13 mouse cellular contexts compared by ENCODE assay signal in genomic region chr11:79148783-79149182, GRCm38 (mm10). TPM values are rescaled to one million over a fixed set of nuclear protein-coding genes. Genes with fewer than 3 reads are reported as not detected.
A peak's percentile ranks its signal among the peaks of the same experiment; 100 is the strongest.
DNase-seq lines count a peak whose midpoint lies in the region.
"Had no signal": no experiment of that assay in that cellular context is flagged by ENCODE, and none has a peak within 500 bp of the region (broad histone marks: within the 10 kb centered on the region; RNA-seq: fewer than 3 reads in every experiment).

No protein-coding gene starts in this region.

- intact Hi-C loops in left cerebral cortex, postnatal 4 days (cut with DNase I): no loop called here
- intact Hi-C loops in left cerebral cortex, postnatal 36 days (cut with DNase I): loop anchor here (5.0 kb wide), 1 partner anchor 34 kb away; no protein-coding TSS in a partner anchor

- DNase-seq in adrenal gland, postnatal 10 days: peak; percentile 59
- no peak for DNase-seq in adrenal gland, adult 18-20 months (ENCODE audit: low spot score in 2 of 2)
- DNase-seq in cerebellum, postnatal 10 days: peak; percentile 83 to 88
- DNase-seq in cerebellum, adult 11 months: no peak
- peak; percentile 80 for DNase-seq in left cerebral cortex, postnatal 4 days
- DNase-seq in left cerebral cortex, postnatal 36 days (ENCODE audit: low spot score in 2 of 2): no peak
- DNase-seq: adrenal gland, adult 2 months; adrenal gland, postnatal 36 days; B cell, adult 2 months; cerebellum, adult 18-20 months; cerebellum, adult 9-10 months; cerebellum, postnatal 25 days; forebrain, postnatal 0 days had no signal

RNA-seq across cellular contexts. Expression of gene Ksr1, which starts 2.6 kb away (rescaled TPM):
- 10 to 100 TPM; 12.0 to 17.3 TPM for total RNA-seq in adrenal gland, postnatal 10 days (2021)
- 1 to 10 TPM; 6.7 to 7.4 TPM for total RNA-seq in adrenal gland, adult 18-20 months (2021)
- 10 to 100 TPM; 49.9 to 50.6 TPM for total RNA-seq in left cerebral cortex, postnatal 4 days (2021)
- 10 to 100 TPM; 53.4 to 70.5 TPM for total RNA-seq in left cerebral cortex, postnatal 36 days (2021)

Comparison
In these comparisons a context has a peak if more than half of its experiments do, and no peak if none do; other contexts are left out.
1. DNase-seq: peak in adrenal gland, postnatal 10 days (single experiment), cerebellum, postnatal 10 days (2 of 2) and left cerebral cortex, postnatal 4 days (single experiment); none in adrenal gland, adult 18-20 months (0 of 2), cerebellum, adult 11 months (single experiment) and left cerebral cortex, postnatal 36 days (0 of 2).